Mouse (Mus musculus) bone marrow, adult 2 months (tissue): ENCODE results near the gene Prdx6b.

ENCODE experiments used
- CTCF ChIP-seq: fragments of 200-500 bp; IDR thresholded peaks from 2 replicates; pipeline ENCODE4 v1.5.1; 2011; ENCODE audit warnings: low read length, control low read depth; ENCODE audit not compliant: control insufficient read depth, insufficient read depth
- POLR2A ChIP-seq: fragments of 200-500 bp; IDR thresholded peaks from 2 replicates; pipeline ENCODE4 v1.6.1; 2011; ENCODE audit warnings: low read depth, mild to moderate bottlenecking, control low read depth, low read length, borderline replicate concordance; ENCODE audit not compliant: control insufficient read depth

DNA sequence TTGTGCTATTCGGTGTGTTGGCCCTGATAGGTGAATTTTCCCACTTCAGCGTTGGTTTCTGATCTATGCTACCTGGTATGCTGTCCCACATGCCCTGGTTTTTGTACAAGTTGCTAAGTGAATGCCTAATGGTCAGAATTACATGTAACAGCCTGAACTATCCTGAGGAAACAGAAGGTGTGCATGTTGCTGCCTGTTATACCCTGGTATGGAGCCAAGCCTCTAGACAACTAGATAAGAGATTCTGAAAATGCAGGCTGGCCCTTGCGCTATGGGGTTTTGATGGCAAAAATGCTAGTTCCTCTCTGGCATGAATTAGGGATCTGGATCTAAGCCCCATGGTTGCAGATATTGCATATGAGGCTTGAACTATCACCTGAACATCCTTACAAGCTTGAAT is 15.4 kb downstream of the Prdx6b start:
- TF ChIP-seq CTCF, result no peak
- no peak for TF ChIP-seq POLR2A
